Mouse (Mus musculus) midbrain, embryonic 14.5 days (tissue): ENCODE measurements around the gene Magi1. TPM values are rescaled to one million over a fixed set of nuclear protein-coding genes. Genes with fewer than 3 reads are reported as not detected.

Experiments
- ATAC-seq: fragments of 200-750 bp; cut with Nextera tagmentation; 2 replicates; pipeline ENCODE4 v1.8.0; 2017; ENCODE audit warnings: moderate number of reproducible peaks, moderate library complexity; ENCODE audit not compliant: low FRiP score, low TSS enrichment
- DNase-seq: peaks from one replicate; pipeline ENCODE4 v3.0.0-alpha.2; 2015
- H3K27ac ChIP-seq: fragments of 300-500 bp; sonication (generic); replicated peaks from 2 replicates; pipeline ENCODE4 v1.5.1; 2014; ENCODE audit warnings: mild to moderate bottlenecking, low read depth, low read length, moderate library complexity
- H3K27me3 ChIP-seq: fragments of 300-500 bp; sonication (generic); 2 replicates; pipeline ENCODE4 v1.6.1; 2014; ENCODE audit warnings: low read length, control low read depth, mixed read lengths; ENCODE audit not compliant: control insufficient read depth, insufficient read depth
- H3K36me3 ChIP-seq: fragments of 300-500 bp; sonication (generic); 2 replicates; pipeline ENCODE4 v1.6.1; 2014; ENCODE audit warnings: low read length, control low read depth; ENCODE audit not compliant: control insufficient read depth, insufficient read depth
- H3K4me1 ChIP-seq: fragments of 300-500 bp; sonication (generic); 2 replicates; pipeline ENCODE4 v1.6.1; 2014; ENCODE audit warnings: mild to moderate bottlenecking, antibody characterized with exemption, low read length, control low read depth; ENCODE audit not compliant: control insufficient read depth, insufficient read depth
- H3K4me2 ChIP-seq: fragments of 300-500 bp; sonication (generic); 2 replicates; pipeline ENCODE4 v1.6.1; 2014; ENCODE audit warnings: mild to moderate bottlenecking, low read length, moderate library complexity
- H3K4me3 ChIP-seq: fragments of 300-500 bp; sonication (generic); replicated peaks from 2 replicates; pipeline ENCODE4 v1.5.1; 2014; ENCODE audit warnings: low read depth, low read length
- H3K9ac ChIP-seq: fragments of 300-500 bp; sonication (generic); replicated peaks from 2 replicates; pipeline ENCODE4 v1.6.1; 2014; ENCODE audit warnings: mild to moderate bottlenecking, low read length, moderate library complexity
- H3K9me3 ChIP-seq: fragments of 300-500 bp; sonication (generic); 2 replicates; pipeline ENCODE4 v1.6.1; 2016; ENCODE audit warnings: low read length, control low read depth, mixed read lengths; ENCODE audit not compliant: control insufficient read depth
- WGBS: fragments of 180-500 bp; shearing (Covaris S2); extraction: QIAGEN DNeasy Blood & Tissue Kit; methylation state at CpG from one replicate; pipeline ENCODE4 v1.1.7; 2014; 5-methylcytosine and 5-hydroxymethylcytosine counted together
- polyA plus RNA-seq: library from polyadenylated mRNA; unstranded; fragments of >200 nt; fragmentation: Nextera tagmentation; extraction: Ambion mirVana; gene quantifications from 2 replicates; pipeline ENCODE4 v1.2.1, GENCODE M21; 2014

Gene Magi1
- polyA plus RNA-seq, 1 experiment from 2014 or later: 34.9 TPM

GRCm38 (mm10) chr6:94043461-94043860 is 240.3 kb downstream of the Magi1 start:
- no peaks in the 10 kb centered on the region for H3K4me1 ChIP-seq
- H3K27ac ChIP-seq: no peak overlapping the region
- DNase-seq: no peak
- H3K27me3 ChIP-seq: no peaks in the 10 kb centered on the region
- no peak overlapping the region for H3K4me2 ChIP-seq
- 49% methylated on average over 7 of the region's 7 CpGs for WGBS
- H3K9me3 ChIP-seq: no peaks in the 10 kb centered on the region
- H3K36me3 ChIP-seq: no peaks in the 10 kb centered on the region
- no peak overlapping the region for H3K4me3 ChIP-seq
- no peak overlapping the region for H3K9ac ChIP-seq
- no peak for ATAC-seq

DNA sequence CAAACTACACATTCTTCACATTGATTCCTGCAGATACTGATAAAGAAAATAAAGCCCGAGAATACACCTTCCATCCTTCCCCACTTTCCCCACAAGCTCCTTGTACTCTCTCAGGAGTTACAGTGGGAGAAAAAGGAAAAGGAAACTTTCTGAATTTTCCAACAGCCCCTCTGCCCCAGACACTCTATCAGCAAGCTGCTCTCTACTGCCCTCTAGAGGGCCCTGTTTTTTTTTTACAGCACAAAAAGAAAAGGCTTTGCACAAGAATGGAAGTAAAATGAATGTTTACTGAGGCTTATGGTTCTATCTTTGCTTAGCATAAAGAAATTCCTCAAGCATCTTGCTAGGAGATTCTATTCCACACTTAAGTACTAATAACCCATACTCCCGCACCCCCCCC is 243.6 kb downstream of the Magi1 start:
- no peaks in the 10 kb centered on the region for H3K9me3 ChIP-seq
- no peak overlapping the region for H3K4me2 ChIP-seq
- H3K4me3 ChIP-seq: no peak overlapping the region
- H3K9ac ChIP-seq: no peak overlapping the region
- DNase-seq: peak; percentile 85
- no peaks in the 10 kb centered on the region for H3K27me3 ChIP-seq
- H3K4me1 ChIP-seq: no peaks in the 10 kb centered on the region
- no peak overlapping the region for H3K27ac ChIP-seq
- WGBS: 89% methylated on average over 2 of the region's 2 CpGs
- no peak for ATAC-seq
- H3K36me3 ChIP-seq: no peaks in the 10 kb centered on the region

DNA sequence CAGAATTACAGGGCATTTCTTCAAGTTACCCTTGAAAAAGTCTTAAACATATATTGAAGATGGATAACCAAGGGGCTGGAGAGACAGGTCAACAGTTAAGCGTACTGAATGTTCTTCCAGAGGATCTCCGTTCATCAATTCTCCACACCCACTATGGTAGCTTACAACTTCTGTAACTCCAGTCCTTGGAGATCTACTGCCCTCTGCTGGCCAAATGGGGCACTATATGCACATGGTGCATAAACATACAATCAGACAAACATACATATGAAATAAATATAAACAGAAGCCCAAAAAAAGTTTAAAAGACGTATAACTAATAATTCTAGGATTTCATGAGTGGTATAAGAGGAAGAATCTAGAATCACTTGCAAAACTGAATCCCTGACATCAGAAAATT is 244.8 kb downstream of the Magi1 start:
- no peak overlapping the region for H3K4me3 ChIP-seq
- no peak overlapping the region for H3K27ac ChIP-seq
- ATAC-seq (no peak), DNase-seq (no peak)
- H3K27me3 ChIP-seq: no peaks in the 10 kb centered on the region
- no peak overlapping the region for H3K4me2 ChIP-seq
- H3K4me1 ChIP-seq: no peaks in the 10 kb centered on the region
- H3K36me3 ChIP-seq: no peaks in the 10 kb centered on the region
- H3K9me3 ChIP-seq: no peaks in the 10 kb centered on the region
- no peak overlapping the region for H3K9ac ChIP-seq
- WGBS: 97% methylated on average over 3 of the region's 3 CpGs

- WGBS: 78% methylated on average over 7 of the region's 7 CpGs
- Histone ChIP-seq H3K4me3 (no peak overlapping the region), H3K4me2 (no peak overlapping the region), H3K9ac (no peak overlapping the region), H3K36me3 (no peaks in the 10 kb centered on the region), H3K4me1 (no peaks in the 10 kb centered on the region), H3K27ac (no peak overlapping the region), H3K9me3 (no peaks in the 10 kb centered on the region), H3K27me3 (no peaks in the 10 kb centered on the region)
- DNase-seq: no peak
- no peak for ATAC-seq
Observed at GRCm38 (mm10) chr6:94036554-94036953, 247.2 kb downstream of the Magi1 start.

- Histone ChIP-seq H3K9me3 (no peaks in the 10 kb centered on the region), H3K4me3 (no peak overlapping the region), H3K4me1 (0 out of 2 replicates have a peak, but pooled peaks cover 6% of the 10 kb centered on the region), H3K27me3 (no peaks in the 10 kb centered on the region), H3K36me3 (no peaks in the 10 kb centered on the region), H3K4me2 (no peak overlapping the region), H3K27ac (no peak overlapping the region), H3K9ac (no peak overlapping the region)
- ATAC-seq (no peak), DNase-seq (no peak)
- WGBS: 71% methylated on average over 9 of the region's 9 CpGs
Observed at GRCm38 (mm10) chr6:94026361-94026760, 257.4 kb downstream of the Magi1 start.

- WGBS: 86% methylated on average over 5 of the region's 5 CpGs
- DNase-seq: no peak
- Histone ChIP-seq H3K4me3 (no peak overlapping the region), H3K27me3 (no peaks in the 10 kb centered on the region), H3K27ac (no peak overlapping the region), H3K4me1 (0 out of 2 replicates have a peak, but pooled peaks cover 6% of the 10 kb centered on the region), H3K9ac (no peak overlapping the region), H3K4me2 (no peak overlapping the region), H3K9me3 (no peaks in the 10 kb centered on the region), H3K36me3 (no peaks in the 10 kb centered on the region)
- no peak for ATAC-seq
Observed at GRCm38 (mm10) chr6:94022437-94022836, 261.3 kb downstream of the Magi1 start.

DNA sequence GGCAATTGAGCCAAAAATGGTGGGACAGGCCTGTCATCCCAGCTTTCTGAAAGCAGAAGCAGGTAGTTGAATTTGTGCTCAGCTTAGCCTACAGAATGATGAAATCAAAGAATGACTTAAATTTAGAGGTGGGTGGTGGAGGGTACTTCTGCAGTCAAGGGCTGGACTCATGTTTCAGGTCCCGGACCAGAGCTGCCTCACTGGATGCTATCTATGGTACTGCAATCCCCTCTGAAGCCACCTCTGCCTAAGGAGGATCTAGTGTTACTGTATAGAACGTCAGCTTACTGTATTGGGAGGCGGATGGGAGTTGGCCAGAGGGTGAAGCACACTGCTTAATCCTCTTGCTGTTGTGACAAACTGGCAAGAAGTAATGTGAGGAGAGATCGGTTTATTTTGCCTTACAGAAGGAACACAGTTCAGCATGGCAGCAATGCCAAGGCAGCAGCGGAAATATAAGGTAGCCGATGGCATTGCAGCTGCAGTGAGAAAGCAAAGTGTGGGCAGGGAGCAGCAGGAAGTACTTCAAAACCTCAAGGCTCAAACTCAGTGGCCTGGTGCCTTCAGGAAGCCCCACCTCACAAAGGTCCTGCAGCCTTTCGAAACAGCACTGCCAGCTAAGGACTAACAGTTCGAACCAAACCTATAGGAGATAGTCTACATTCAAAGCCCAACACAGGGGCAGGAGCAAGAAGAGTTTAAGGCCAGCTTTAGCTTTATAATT is 262.3 kb downstream of the Magi1 start:
- Histone ChIP-seq H3K9ac (no peak overlapping the region), H3K4me2 (no peak overlapping the region), H3K4me3 (no peak overlapping the region), H3K36me3 (no peaks in the 10 kb centered on the region), H3K9me3 (no peaks in the 10 kb centered on the region), H3K27me3 (no peaks in the 10 kb centered on the region), H3K27ac (no peak overlapping the region), H3K4me1 (0 out of 2 replicates have a peak, but pooled peaks cover 6% of the 10 kb centered on the region)
- 92% methylated on average over 8 of the region's 8 CpGs for WGBS
- DNase-seq: no peak
- no peak for ATAC-seq

DNA sequence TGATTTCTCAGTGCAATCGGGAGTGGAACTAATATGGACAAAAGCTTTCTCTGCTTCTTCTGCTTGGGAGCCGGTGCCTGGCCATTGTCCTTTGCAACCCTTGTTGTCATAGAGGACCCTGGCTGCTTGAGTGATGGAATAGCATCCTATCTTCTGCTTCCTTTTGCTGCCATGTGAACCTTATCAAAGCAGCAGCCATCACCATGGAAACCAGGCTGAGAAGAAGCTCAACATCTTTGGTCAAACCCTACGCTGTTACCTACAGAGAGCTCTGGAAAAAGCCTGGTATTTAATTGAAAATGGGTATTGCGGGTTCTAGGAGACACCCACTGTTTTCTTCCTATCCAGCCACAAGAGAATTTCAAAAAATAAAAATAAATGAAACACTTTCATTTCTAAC is 263.2 kb downstream of the Magi1 start:
- Histone ChIP-seq H3K27ac (no peak overlapping the region), H3K36me3 (no peaks in the 10 kb centered on the region), H3K4me1 (0 out of 2 replicates have a peak, but pooled peaks cover 6% of the 10 kb centered on the region), H3K27me3 (no peaks in the 10 kb centered on the region), H3K9me3 (no peaks in the 10 kb centered on the region), H3K9ac (no peak overlapping the region), H3K4me2 (no peak overlapping the region), H3K4me3 (no peak overlapping the region)
- WGBS: 31% methylated on average over 4 of the region's 4 CpGs
- DNase-seq (peak; percentile 63), ATAC-seq (no peak)

DNA sequence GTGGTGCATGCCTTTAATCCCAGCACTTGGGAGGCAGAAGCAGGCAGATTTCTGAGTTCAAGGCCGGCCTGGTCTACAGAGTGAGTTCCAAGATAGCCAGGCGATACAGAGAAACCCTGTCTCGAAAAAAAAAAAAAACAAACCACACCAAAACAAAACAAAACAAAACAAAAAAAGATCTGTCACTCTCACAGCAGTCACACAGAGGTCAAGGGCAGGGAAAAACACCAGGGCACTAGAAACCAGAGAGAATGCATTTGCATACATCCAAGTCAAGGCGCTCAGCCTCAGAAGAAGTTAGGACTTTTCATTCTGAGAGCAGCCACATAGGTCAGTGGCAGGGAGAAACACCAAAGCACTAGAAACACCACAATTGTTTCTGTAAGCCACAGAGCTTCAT is 263.8 kb downstream of the Magi1 start:
- no peak overlapping the region for H3K4me3 ChIP-seq
- no peak overlapping the region for H3K27ac ChIP-seq
- no peaks in the 10 kb centered on the region for H3K27me3 ChIP-seq
- ATAC-seq (no peak), DNase-seq (no peak)
- H3K9me3 ChIP-seq: no peaks in the 10 kb centered on the region
- no peak overlapping the region for H3K9ac ChIP-seq
- no peaks in the 10 kb centered on the region for H3K36me3 ChIP-seq
- H3K4me1 ChIP-seq: 0 out of 2 replicates have a peak, but pooled peaks cover 1% of the 10 kb centered on the region
- WGBS: 88% methylated on average over 4 of the region's 4 CpGs
- H3K4me2 ChIP-seq: no peak overlapping the region
